Mouse (Mus musculus): ENCODE measurements around the gene Kcnh4.

The Kcnh4 gene

DNA sequence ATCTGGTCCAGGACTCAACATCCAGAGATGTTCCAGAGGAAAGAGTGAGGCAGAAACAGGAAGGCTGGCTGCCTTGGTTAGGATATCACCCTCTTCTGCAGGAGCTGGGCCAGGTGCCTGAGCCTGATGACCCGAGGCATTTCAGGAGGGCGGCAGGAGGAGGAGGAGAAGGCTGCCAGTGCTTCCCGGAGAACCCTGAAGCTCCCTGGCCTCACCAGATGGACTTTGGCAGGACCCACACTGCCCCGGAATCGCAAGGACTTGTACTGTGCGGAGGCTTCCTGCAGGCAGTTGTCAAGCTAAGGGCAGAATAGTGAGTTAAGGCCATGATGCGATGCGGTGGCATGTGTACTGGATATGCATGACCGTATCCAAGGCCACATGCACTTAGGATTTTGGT lies 7.0 kb upstream of the Kcnh4 start:
- no peak for DNase-seq (ENCODE audit: low read depth, low spot score)

DNA sequence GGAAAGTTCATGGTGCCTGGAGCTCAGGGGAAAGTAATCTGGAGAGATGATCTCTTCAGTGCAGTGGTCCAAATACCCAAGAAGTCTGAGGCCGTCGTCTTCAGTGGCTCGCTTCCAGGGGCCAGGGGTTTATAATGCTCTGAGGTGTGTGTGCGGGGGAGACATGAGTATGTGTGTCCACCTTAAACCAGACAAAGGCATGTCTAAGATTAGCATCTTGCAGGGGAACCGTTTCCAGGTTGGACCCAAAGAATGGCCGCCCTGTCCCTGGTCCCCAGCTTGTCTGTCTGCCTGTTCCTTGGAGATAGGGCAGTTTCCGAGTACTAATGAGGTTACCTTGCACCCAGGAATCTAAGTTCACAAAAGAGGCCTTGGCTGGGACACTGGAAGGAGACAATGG lies 3.1 kb upstream of the Kcnh4 start, which contains the start of gene Hcrt:
Gene Hcrt, minus strand, starts transcription at position 101 of the 400 bp plus-strand sequence.
- DNase-seq (ENCODE audit: low read depth, low spot score) = no peak

DNA sequence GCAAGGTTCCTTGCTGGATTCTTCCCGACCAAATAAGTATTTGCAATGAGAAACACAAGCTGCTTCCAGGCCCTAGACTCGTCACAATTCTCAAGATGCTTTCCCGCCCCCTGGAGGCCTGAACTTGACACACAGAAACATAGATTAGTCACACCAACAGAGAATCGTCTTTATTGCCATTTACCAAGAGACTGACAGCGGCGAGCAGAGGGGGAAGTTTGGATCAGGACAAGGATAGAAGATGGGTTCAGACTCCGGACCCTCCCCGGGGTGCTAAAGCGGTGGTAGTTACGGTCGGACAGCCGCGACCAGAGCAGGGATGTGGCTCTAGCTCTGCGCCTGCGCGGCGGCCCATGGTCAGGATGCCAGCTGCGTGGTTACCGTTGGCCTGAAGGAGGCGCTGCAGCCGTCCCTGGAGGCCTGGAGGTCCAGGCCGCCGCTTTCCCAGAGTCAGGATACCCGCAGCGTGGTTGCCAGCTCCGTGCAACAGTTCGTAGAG lies 1.9 kb upstream of the Kcnh4 start:
- DNase-seq (ENCODE audit: low read depth, low spot score) = peak; percentile 89

DNA sequence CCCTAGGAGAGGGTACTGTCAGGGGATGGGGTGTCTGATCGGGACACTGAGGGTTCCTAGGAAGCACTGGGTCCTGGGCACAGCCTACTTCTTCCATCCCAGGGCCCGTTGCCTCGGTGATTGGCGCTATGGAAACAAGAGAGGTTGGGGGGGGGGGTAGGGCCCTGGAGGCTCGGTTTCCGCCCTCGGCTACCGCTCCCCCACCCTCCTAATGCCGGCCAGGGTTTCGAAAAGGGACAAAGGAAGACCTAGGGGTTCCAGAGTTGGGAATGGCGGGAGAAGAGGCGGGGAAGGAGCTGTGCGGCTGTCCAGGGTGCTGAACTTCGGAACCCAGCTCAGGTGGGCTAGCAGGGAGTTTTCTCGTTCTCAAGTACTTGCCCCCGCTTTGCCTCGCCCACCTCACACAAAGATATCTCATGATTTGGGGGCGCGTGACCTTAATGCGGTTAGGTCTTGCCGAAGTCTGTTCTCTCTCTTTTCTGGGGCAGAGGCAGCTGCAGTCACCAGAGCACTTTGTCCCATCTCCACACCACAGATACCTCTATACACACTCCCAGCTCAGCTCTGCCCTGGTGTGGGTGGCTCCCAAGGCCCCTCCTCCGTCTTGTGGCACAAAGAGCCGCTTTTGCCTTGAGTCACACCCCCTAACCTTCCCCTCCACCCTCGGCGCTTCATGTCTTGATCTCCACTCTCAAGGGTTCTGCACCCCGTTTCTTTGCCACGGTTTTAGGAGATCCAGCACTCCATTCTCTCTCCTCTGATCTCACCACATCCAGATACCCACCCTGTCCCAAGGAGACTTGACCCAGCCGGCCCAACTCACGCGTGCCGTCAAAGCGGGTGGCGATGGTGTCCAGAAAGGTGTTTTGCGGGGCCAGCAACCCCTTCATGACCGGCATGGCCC lies 783 bp downstream of the Kcnh4 start:
- DNase-seq (ENCODE audit: low read depth, low spot score) = peak; percentile 80

DNA sequence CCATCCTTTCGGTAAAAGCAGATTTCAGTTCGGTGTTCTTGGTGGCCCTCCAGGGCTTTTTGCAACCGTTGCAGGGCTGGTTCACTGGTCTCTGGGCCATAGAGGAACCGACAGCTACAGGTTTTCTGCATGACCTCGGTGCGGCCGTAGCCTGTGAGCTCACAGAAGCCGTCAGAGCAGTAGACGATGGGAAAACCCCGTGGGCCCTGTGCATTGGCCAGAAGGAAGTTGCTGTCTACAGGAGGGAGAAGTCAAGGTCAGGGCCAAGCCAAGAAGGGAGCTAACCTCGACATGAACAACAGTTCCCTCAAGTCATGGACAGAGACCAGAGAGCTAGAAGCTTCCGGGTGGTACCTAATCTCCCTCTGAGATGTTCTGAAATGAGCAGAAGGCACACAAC lies 2.2 kb downstream of the Kcnh4 start:
- DNase-seq (ENCODE audit: low read depth, low spot score) = no peak

DNA sequence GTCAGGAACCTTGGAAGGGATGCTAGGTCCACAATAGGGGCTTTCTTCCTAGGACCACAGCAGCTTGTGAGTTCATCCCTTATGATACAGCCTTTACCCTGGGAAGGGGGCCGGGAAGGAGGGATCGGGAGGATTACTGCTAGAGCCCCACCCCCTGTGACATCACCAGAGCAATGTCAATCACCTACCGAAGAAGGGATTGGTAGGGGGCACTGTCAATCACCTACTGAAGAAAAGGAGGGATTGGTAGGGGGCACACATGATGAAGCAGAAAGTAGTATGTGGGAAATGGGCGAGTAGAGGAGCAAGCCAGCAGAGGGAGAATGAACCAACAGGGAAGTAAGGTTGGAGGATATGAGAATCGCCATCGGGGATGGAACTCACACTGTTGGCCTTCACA lies 3.3 kb downstream of the Kcnh4 start:
- peak; percentile 50 for DNase-seq (ENCODE audit: low read depth, low spot score)

DNA sequence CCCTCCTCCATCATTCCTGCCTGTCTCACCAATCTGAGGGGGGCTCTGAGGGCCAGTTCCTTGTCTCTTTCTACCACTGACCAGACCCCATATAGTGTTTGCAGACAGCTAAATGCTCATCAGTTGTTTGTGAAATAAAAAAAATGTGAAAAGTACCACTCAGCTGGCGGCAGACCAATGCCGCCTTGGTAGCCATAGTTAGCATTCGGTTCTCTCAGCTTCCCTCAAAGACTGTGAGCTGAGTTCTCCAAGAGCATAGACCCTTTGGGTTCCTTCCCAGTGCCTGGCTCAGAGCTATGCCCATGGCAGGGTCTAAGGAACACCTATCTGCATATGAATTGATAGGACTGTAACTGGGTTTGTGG lies 5.1 kb downstream of the Kcnh4 start:
- no peak for DNase-seq (ENCODE audit: low read depth, low spot score)

DNA sequence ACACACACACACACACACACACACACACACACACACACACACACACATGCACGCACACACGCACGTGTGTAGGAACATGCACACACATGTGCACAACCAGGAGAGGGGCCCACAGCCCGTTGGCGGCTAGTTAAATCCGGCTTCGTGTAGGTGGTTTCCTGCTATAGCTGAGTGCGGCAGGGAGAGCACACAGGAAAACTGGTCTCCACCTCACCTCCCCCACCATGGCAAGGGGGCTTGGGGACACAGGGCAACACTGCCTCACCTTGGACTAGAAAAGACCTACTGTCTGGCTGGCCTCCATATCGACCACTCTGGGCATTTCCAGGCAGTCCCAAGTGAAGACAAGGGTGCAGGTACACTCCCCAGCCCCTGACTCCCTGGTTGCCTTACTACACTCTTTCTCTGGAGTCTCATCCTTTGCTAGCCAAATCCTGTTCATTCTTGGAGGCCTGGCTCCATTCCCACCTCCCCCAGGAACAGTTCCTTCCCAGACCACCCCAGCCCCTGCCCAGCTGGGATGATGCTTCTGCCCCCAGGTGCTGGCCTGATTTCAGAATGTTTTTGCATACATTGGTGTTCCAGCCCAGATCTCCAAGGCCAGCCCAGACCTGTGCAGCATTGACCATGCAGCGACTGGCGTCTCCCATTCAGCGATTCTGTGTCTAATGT lies 5.6 kb downstream of the Kcnh4 start:
- no peak for DNase-seq (ENCODE audit: low read depth, low spot score)

DNA sequence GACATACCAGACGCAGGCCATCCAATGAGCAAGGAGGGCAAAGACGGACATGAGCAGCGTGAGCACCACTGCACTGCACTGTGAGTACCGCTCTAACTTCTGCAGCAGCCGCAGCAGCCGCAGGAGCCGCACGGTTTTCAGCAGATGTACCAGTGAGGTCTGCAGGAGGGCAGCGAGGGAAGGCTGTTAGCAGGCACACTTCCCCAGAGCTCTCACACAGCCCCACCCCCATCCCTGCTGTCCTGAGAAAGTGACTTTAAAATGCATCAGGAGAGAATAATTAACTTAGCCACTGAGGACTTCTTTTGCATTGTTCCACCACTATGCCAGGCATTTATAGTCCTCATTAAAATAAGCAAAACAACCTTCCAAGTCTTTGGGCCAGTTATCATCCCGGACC lies 7.4 kb downstream of the Kcnh4 start:
- DNase-seq (ENCODE audit: low read depth, low spot score) = no peak

DNA sequence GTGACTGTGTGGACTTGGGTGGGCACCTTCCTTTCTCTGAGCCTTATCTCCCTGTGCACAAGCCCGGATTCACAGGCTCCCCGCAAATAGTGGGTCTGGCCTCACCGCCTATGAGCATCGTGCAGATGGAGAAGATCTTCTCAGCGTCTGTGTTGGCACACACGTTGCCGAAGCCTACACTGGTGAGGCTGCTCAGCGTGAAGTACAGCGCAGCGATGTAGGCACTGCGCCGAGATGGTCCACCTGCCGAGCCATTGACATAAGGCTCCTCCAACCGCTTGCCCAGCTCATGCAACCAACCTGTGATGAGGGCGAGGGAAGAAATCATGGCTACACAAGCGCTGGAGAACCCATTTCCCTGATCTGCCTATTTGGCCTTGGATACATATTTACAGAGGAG lies 9.6 kb downstream of the Kcnh4 start:
- DNase-seq (ENCODE audit: low read depth, low spot score) = no peak

DNA sequence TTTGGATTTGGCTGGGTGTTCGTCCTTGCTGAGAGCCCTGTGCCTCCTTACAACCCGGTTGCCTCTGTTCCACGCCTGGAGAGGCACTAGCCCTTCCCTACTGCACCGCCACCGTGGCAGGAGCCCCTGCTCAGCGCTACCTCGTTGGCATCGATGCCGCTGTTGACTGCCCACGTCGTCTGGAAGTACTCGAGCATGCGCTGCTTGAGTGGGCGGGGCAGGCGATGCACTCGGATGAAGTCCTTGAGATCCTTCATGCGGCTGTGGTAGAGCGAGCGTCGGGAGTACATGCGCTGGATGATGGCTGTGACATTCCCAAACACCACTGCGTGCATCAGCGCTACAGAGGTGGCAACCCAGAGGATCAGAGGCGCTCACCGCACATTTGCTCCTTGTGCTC lies 10.3 kb downstream of the Kcnh4 start:
- DNase-seq (ENCODE audit: low read depth, low spot score) = peak; percentile 58

DNA sequence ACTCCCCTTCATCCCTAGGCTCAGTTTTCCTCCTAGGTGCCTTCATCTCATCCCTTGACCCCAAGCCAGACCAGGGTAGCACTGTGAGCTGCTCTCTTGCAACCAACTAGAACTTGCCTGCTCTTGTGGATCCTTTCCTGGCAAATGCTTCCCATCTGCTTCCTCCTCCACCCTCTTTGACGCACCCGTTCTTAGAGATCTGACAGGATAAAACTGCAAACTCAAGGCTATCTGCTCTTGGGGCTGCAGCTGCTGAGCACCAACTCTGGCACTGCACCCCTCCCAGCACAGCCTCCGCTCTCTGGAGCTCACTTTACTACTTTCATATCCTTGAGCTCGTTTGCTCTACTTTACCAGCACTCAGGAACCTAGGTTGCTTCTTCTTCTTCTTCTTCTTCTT lies 11.1 kb downstream of the Kcnh4 start:
- no peak for DNase-seq (ENCODE audit: low read depth, low spot score)

DNA sequence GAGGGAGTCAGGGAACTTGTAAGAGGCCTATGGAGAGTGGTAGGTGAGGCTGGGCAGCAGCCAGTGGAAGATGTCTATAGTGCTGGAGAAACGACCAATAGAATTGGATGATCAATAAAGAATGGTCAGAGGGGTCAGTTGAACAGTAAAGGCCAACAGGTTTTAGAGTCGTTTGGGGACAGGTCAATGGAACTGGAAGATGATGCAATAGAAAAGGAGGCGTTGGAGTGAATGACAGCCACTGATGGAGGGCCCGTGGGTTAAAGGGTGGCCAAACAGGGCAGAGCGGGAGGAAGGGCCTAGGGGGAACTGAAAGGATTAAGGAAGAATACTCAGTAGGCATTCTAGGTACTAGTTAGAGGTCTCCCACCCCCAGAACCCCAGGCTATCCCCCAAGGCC lies 12.6 kb downstream of the Kcnh4 start:
- no peak for DNase-seq (ENCODE audit: low read depth, low spot score)

DNA sequence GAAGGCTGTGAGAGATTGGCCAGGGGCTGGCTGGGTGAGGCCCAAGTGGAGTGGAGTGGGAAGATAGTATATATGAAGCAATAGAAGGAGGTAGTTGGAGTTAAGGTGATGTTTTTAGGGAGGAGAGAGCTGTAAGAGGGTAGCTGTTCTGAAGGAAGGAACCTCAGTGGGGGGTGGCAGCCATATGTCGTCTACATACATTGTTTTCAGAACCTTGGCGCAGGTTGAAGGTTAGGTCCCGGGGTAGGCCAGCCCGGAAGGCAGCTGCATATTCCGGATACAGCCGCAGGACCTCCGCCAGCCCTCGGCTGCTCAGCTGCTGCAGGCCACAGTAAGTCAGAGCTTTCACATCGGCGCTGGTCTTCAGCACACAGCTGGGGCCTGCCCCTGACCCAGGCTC lies 13.2 kb downstream of the Kcnh4 start:
- peak; percentile 67 for DNase-seq (ENCODE audit: low read depth, low spot score)

DNA sequence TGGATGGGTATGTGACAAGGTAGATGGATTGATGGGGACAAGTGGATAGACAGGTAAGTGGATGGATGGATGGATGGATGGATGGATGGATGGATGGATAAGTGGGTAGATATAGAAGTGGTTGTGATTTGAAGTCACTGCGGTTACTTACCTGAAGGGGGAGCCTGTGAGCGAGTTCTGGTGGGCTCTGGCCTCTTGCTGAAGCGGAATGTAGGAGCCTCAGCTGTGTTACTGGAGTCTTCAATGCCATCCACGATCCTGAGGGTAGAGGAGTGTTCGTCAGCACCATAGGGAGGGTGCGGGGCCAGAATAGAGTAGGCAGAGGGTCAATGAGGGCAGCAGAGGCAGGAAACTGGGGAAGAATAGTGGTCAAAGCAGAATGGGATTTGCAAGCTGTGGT lies 14.7 kb downstream of the Kcnh4 start:
- DNase-seq (ENCODE audit: low read depth, low spot score) = peak; percentile 84

DNA sequence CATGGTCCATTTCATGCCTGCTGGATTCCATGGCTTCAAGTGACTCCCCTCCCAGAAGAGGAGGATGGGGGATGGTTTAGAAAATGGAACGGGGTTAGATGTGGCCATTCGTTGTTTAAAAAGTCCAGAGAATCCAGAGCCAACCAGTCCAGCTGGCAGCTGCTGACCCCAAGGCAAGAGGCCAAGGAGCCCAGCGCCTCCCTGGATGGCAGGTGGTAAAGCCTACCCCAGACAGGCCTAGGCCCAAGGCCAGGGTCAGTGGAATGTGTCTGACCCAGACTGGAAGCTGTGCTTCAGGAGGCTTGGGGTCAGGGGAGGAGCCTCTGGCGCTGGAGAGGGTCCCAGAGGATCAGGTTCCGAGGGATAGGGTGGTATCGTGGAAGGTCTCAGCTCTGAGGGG lies 18.4 kb downstream of the Kcnh4 start:
- DNase-seq (ENCODE audit: low read depth, low spot score) = no peak

DNA sequence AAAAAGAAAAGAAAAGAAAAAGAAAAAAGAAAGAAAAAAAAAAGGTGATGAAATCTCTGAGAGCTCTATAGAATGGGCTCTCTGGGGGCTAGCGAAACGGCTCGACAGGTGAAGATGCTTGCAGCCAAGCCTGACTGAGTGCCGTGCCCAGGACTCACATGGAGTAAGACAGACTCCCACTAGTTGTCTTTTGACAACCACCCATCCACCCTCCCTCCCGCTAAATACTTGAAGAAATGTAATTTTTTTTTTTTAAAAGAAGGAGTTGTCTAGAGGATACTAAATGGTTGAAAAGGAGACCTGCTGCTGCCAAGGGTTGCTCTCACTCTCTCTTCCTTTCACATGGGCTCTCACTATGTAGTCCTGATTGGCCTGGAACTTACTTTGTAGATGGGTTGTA lies 21.0 kb downstream of the Kcnh4 start:
- no peak for DNase-seq (ENCODE audit: low read depth, low spot score)

DNA sequence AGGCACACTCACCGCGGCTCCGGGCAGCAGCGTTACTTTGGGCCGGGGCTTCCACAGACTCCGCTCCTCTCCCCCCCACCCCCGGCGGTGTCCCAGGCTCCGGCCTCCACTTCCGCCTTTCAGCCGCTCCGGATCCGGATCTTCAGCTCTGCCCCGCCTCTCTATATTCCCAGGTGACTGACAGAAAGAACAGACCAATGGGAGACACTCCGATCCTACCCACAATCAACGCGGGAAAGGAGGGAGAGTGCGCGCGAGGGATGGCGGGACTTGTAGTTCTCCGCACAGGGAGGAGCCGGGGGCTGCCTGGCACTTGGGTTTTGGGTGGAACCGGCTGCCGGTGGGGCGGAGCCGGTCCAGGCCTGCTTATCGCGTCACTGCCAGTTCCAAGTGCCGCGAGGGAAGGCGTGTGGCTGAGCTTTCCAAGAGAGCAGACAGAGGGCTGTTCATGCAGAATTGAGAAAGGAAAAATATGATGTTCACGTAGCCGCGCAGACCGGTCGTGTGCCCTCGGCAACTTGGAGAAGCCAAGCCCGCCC lies 21.6 kb downstream of the Kcnh4 start, which contains the start of gene Rab5c:
Gene Rab5c, minus strand, starts transcription at position 150 of the 539 bp plus-strand sequence.
- DNase-seq (ENCODE audit: low read depth, low spot score) = peak; percentile 100

DNA sequence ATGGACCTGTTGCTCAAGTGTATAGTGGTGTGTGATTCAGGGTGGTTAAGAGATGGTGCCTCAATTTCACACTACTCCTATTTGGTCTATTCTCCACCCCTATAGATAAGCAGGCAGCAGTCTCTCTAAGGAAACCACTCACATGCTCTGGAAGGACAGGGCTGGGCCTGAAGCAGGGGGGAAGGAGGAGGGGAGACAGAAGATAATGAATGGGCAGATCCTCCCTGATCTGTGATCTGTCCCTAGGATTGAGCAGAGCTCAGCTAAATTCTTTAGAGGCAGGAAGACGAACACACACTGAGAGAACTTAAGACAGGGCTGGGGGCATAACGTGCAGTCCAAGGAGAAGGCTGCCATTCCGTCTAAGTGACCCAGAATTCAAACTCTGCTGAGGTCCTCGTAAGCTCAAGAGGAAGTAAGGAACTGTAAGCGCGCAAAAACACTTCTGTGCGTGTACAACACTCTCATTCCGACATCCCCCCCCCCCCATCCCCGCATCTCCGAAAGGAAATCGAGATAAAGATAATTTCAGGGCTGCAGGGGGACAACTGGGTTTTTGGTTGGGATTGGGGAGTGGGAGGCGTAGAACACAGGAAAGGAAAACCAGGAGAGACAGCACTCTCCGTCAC lies 22.5 kb downstream of the Kcnh4 start:
- DNase-seq (ENCODE audit: low read depth, low spot score) = no peak

DNA sequence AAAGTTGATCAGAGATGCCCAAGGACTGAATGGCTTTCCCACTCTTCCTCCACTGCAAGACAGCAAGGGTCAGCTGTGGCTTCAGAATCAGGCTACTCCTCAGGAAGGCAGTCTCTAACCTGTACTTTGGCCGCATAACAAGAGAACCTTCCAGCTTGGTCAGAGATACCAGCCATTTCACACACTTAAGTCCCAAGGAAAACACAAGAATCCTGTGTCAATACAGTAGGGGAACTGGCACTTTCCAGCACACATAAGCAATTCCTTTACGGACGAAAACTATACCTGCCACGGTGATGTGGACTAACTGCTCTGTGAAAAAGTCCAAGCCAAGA lies 23.0 kb downstream of the Kcnh4 start:
- no peak for DNase-seq (ENCODE audit: low read depth, low spot score)

DNA sequence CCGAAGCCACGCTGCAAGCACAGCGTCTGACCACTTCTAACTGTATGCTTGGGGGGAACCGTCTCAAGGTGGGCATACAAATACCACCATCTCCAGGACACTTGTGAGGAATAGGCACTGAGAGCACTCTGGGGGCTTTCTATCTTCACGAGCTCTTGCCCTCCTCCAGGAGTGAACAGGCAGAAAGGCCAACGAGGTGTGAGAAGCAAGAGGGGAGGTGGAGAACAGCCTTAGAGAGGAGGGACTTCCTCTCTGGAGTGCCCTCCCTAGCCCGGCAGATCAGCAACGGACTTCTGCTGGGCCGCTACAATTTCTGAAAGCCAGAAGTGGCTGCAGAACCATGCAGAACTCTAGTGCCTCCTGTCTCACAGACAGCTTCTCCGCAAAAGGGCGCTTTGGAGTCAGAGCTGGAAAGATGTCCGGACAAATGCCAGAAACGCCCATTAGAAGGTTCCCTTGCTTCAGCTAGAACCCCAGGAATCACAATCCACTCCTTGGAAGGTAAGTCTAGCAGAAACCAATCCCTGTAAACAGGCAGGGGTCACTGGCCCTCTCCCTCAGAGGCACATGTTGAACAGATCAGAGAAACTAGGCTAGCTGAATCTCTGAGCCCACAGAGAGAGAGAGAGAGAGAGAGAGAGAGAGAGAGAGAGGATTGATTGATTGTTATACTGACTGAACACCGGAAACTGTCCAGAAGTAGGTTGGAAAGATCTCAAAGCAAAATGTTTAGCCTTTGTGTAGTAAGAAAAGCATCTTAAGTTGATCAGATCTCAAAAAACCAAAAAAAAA lies 23.6 kb downstream of the Kcnh4 start:
- DNase-seq (ENCODE audit: low read depth, low spot score) = no peak
